Mouse (Mus musculus) CH12.LX (cell line): Measurements from ENCODE around the gene Fgfr4.

Experiments used
- CTCF ChIP-seq, 2 experiments: IDR thresholded peaks in 1 of 2; conservative IDR thresholded peaks in 1 of 2; 2 replicates each; pipeline ENCODE4 v1.5.1; 2011 to 2012; ENCODE audit warnings: low read depth in 2 of 2, low read length in 2 of 2, improper control_type of control experiment in 1 of 2, inconsistent platforms in 1 of 2, mild to moderate bottlenecking in 1 of 2, moderate library complexity in 1 of 2
- ZMIZ1 ChIP-seq: IDR thresholded peaks from 2 replicates; pipeline ENCODE4 v1.6.1; 2012; ENCODE audit warnings: low read depth, mild to moderate bottlenecking, inconsistent platforms, low read length, improper control_type of control experiment

GRCm38 (mm10) chr13:55105953-55106691, 46.3 kb upstream of the Fgfr4 start:
- TF ChIP-seq ZMIZ1 (no peak), CTCF (conservative IDR thresholded peaks at IDR 0.05 in 1 of 2, IDR thresholded peaks at IDR 0.05 in 1 of 2; ENCODE audit: low read depth in 2 of 2, low read length in 2 of 2) (no peak)
